Mouse (Mus musculus) embryonic facial prominence, embryonic 12.5 days (tissue): ENCODE measurements around the gene Syt6. TPM values are rescaled to one million over a fixed set of nuclear protein-coding genes. Genes with fewer than 3 reads are reported as not detected.
A peak's percentile ranks its signal among the peaks of the same experiment; 100 is the strongest.

Source experiments
- ATAC-seq: fragments of 200-750 bp; cut with Nextera tagmentation; 2 replicates; pipeline ENCODE4 v1.8.0; 2017; ENCODE audit not compliant: insufficient number of reproducible peaks, insufficient read depth, low FRiP score, low TSS enrichment
- H3K27ac ChIP-seq: fragments of 300-500 bp; sonication (generic); 2 replicates; pipeline ENCODE4 v1.5.1; 2016; ENCODE audit warnings: mild to moderate bottlenecking
- H3K27me3 ChIP-seq: fragments of 300-500 bp; sonication (generic); 2 replicates; pipeline ENCODE4 v1.6.1; 2016; ENCODE audit warnings: mild to moderate bottlenecking, moderate library complexity
- H3K36me3 ChIP-seq: fragments of 300-500 bp; sonication (generic); 2 replicates; pipeline ENCODE4 v1.6.1; 2016; ENCODE audit warnings: mild to moderate bottlenecking
- H3K4me1 ChIP-seq: fragments of 300-500 bp; sonication (generic); 2 replicates; pipeline ENCODE4 v1.6.1; 2016
- H3K4me2 ChIP-seq: fragments of 300-500 bp; sonication (generic); replicated peaks from 2 replicates; pipeline ENCODE4 v1.6.1; 2016; ENCODE audit warnings: mild to moderate bottlenecking, moderate library complexity
- H3K4me3 ChIP-seq: fragments of 300-500 bp; sonication (generic); 2 replicates; pipeline ENCODE4 v1.5.1; 2016; ENCODE audit warnings: mild to moderate bottlenecking
- H3K9ac ChIP-seq: fragments of 300-500 bp; sonication (generic); 2 replicates; pipeline ENCODE4 v1.6.1; 2016; ENCODE audit warnings: mild to moderate bottlenecking, moderate library complexity
- H3K9me3 ChIP-seq: fragments of 300-500 bp; sonication (generic); 2 replicates; pipeline ENCODE4 v1.6.1; 2016; ENCODE audit warnings: mild to moderate bottlenecking, moderate library complexity
- WGBS: fragments of 180-500 bp; shearing (Covaris S2); methylation state at CpG from one replicate; pipeline ENCODE4 v1.1.7; 2016; 5-methylcytosine and 5-hydroxymethylcytosine counted together
- polyA plus RNA-seq: library from polyadenylated mRNA; unstranded; fragments of >200 nt; fragmentation: Nextera tagmentation; extraction: Ambion mirVana; gene quantifications from 2 replicates; pipeline ENCODE4 v1.2.1, GENCODE M21; 2016

The Syt6 gene
- polyA plus RNA-seq, 1 experiment from 2014 or later = 2.3 TPM

- ATAC-seq = no peak
- 82% methylated on average over 2 of the region's 2 CpGs for WGBS
Measured at GRCm38 (mm10) chr3:103660012-103660411, 85.0 kb downstream of the Syt6 start.

GRCm38 (mm10) chr3:103661714-103662113, 86.7 kb downstream of the Syt6 start:
- H3K4me3 ChIP-seq = no peak overlapping the region
- WGBS = 93% methylated on average over 8 of the region's 8 CpGs
- no peaks in the 10 kb centered on the region for H3K4me1 ChIP-seq
- H3K27me3 ChIP-seq = no peaks in the 10 kb centered on the region
- ATAC-seq = no peak
- no peak overlapping the region for H3K27ac ChIP-seq
- no peaks in the 10 kb centered on the region for H3K9me3 ChIP-seq
- H3K36me3 ChIP-seq = no peaks in the 10 kb centered on the region
- no peak overlapping the region for H3K9ac ChIP-seq
- H3K4me2 ChIP-seq = no peak overlapping the region

More at GRCm38 (mm10) chr3:103660012-103660411, 85.0 kb downstream of the Syt6 start:
- Histone ChIP-seq H3K27me3 (no peaks in the 10 kb centered on the region), H3K36me3 (no peaks in the 10 kb centered on the region), H3K4me1 (no peaks in the 10 kb centered on the region), H3K4me3 (no peak overlapping the region), H3K4me2 (no peak overlapping the region), H3K9me3 (no peaks in the 10 kb centered on the region), H3K27ac (no peak overlapping the region), H3K9ac (no peak overlapping the region)

DNA sequence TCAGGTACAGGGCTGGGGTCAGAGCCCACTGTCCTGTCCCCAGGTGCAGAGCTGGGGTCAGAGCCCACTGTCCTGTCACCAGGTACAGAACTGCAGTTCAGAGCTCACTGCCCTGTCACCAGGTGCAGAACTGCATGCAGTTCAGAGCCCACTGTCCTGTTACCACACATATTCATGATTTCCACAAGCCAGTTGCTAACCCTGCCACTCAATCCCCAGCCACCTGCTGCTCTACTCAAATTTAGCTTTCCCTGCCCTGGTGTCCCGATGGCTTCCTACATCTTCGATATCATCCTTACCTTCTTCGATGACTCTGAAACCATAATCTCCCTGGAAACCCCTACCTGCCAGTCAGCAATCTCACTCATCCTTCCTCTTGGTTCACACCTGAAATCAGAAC, 88.4 kb downstream of the Syt6 start:
- Histone ChIP-seq H3K4me1 (no peaks in the 10 kb centered on the region), H3K27me3 (no peaks in the 10 kb centered on the region), H3K9ac (no peak overlapping the region), H3K27ac (no peak overlapping the region), H3K4me2 (no peak overlapping the region), H3K9me3 (no peaks in the 10 kb centered on the region), H3K4me3 (no peak overlapping the region), H3K36me3 (no peaks in the 10 kb centered on the region)
- ATAC-seq = no peak
- WGBS = 94% methylated on average over 3 of the region's 3 CpGs

- no peak for ATAC-seq
- Histone ChIP-seq H3K4me1 (no peaks in the 10 kb centered on the region), H3K9me3 (no peaks in the 10 kb centered on the region), H3K9ac (no peak overlapping the region), H3K4me2 (no peak overlapping the region), H3K27me3 (no peaks in the 10 kb centered on the region), H3K4me3 (no peak overlapping the region), H3K36me3 (no peaks in the 10 kb centered on the region), H3K27ac (no peak overlapping the region)
- 65% methylated on average over 4 of the region's 4 CpGs for WGBS
Measured at GRCm38 (mm10) chr3:103672113-103672512, 97.1 kb downstream of the Syt6 start.

DNA sequence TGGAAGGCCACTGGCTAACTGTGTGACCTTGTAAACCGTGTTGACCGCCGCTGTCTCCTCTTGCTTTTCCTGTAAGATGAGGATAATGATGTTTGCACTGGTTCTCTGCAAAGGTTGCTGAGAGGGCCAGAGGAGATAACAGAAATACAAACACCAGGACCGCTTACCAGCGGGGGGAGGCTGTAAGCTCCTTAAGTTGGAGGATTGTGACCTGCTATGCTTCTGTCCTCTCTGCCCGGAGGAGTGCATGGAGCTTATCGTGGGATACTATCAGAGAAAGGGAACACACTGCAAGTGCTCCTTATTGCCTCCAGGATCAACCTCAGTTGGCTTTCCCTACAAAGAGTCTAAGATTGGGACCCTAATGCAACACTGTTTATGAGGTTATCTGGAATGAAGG, 97.7 kb downstream of the Syt6 start:
- no peak overlapping the region for H3K4me3 ChIP-seq
- H3K9ac ChIP-seq = no peak overlapping the region
- WGBS = 52% methylated on average over 7 of the region's 7 CpGs
- H3K36me3 ChIP-seq = no peaks in the 10 kb centered on the region
- no peaks in the 10 kb centered on the region for H3K27me3 ChIP-seq
- no peak overlapping the region for H3K4me2 ChIP-seq
- no peaks in the 10 kb centered on the region for H3K4me1 ChIP-seq
- H3K9me3 ChIP-seq = no peaks in the 10 kb centered on the region
- no peak for ATAC-seq
- no peak overlapping the region for H3K27ac ChIP-seq

- Histone ChIP-seq H3K27ac (no peak overlapping the region), H3K9ac (no peak overlapping the region), H3K36me3 (no peaks in the 10 kb centered on the region), H3K4me3 (no peak overlapping the region), H3K9me3 (no peaks in the 10 kb centered on the region), H3K4me1 (peaks cover 7% of the 10 kb centered on the region), H3K4me2 (no peak overlapping the region), H3K27me3 (peaks cover 4% of the 10 kb centered on the region; the same call in 1 of the 2 replicates)
- WGBS = 16% methylated on average over 6 of the region's 6 CpGs
- ATAC-seq = no peak
Measured at GRCm38 (mm10) chr3:103678811-103679210, 103.8 kb downstream of the Syt6 start.

DNA sequence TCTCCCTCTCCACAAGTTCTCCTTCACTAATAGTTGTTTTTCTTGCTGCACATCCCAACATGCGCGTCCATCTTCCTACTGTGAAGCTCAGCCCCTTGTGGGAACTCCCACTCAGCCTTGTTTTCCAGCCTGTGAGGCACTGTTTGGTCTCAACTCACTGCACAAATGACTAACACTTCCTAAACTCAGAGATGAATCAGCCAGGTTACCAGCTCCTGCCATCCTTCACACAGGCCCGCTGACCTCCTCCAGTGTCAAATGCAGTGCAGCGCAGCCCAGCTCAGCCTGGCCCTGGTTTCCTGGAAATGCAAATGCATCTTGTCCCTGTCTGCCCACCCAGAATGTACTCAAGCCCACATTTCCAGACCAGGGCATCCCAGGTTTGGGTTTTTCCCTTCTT, 107.4 kb downstream of the Syt6 start:
- Histone ChIP-seq H3K36me3 (no peaks in the 10 kb centered on the region), H3K4me3 (no peak overlapping the region), H3K4me2 (no peak overlapping the region), H3K9ac (no peak overlapping the region), H3K9me3 (no peaks in the 10 kb centered on the region), H3K27ac (no peak overlapping the region), H3K4me1 (peaks cover 8% of the 10 kb centered on the region), H3K27me3 (peaks cover 6% of the 10 kb centered on the region; the same call in 1 of the 2 replicates)
- ATAC-seq = no peak
- WGBS = 49% methylated on average over 4 of the region's 4 CpGs

DNA sequence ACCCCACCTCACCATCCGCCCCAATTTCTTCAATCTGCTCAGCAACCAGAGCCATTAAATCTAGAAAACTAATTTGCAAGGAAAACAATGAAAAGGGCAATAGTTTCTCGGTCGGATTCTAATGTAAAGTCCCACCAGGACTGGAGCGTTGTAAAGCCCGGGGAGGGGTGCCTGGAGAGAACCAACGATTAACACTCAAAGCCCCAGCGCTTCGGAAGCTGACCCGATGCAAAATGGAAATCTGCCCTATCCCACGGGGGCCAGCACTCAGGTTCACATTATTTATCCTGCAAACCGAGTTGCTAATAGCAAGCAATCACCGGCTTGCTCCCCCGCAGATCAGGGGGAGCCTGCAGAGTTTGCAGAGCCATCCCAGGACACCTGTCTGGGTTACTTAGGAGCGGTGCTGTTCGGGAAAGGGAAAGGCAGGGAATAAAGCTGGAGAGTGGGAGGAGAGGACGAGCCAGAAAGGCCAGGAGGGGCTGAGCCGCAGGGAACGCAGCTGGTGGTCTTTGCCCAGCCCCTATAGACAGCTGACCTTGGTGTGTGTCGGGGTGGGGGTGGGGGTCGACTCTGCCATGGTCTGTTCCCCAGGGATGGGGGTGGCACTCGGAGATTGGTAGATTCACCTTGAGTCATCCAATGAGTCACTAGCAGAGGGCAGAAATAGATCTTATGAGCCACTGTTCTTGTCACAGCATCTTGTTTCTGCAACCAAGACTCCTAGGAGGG, 108.4 kb downstream of the Syt6 start:
- 5% methylated on average over 21 of the region's 21 CpGs for WGBS
- Histone ChIP-seq H3K36me3 (no peaks in the 10 kb centered on the region), H3K9ac (no peak overlapping the region), H3K27me3 (peaks cover 6% of the 10 kb centered on the region; the same call in 1 of the 2 replicates), H3K9me3 (no peaks in the 10 kb centered on the region), H3K27ac (no peak overlapping the region), H3K4me3 (no peak overlapping the region), H3K4me1 (peaks cover 8% of the 10 kb centered on the region), H3K4me2 (peak overlapping the region; percentile 27)
- ATAC-seq = no peak

DNA sequence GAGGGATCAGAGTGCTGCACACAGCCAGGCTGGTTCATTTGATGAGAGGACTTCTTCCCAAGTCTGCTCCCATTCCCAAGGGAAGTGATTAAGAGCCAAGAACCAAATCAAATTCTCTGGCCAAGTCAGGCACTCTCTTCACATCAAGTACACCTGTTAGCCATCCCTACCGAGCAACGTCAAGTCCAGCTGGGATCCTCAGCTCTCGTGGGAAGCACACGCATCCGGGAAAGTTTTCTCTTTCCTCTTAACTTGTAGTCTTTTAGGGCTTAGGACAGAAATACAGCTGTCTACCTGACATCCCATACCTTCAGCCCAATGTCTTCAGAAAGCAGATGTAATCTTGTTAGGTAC, 108.9 kb downstream of the Syt6 start:
- ATAC-seq = no peak
- H3K4me1 ChIP-seq = peaks cover 8% of the 10 kb centered on the region
- H3K4me3 ChIP-seq = no peak overlapping the region
- no peak overlapping the region for H3K27ac ChIP-seq
- no peak overlapping the region for H3K9ac ChIP-seq
- peaks cover 6% of the 10 kb centered on the region; the same call in 1 of the 2 replicates for H3K27me3 ChIP-seq
- H3K9me3 ChIP-seq = no peaks in the 10 kb centered on the region
- peak overlapping the region; percentile 27; the same call in 1 of the 2 replicates for H3K4me2 ChIP-seq
- 28% methylated on average over 5 of the region's 5 CpGs for WGBS
- H3K36me3 ChIP-seq = no peaks in the 10 kb centered on the region

GRCm38 (mm10) chr3:103689043-103689442, 114.0 kb downstream of the Syt6 start:
- no peak overlapping the region for H3K27ac ChIP-seq
- peaks cover under 1% of the 10 kb centered on the region; the same call in 1 of the 2 replicates for H3K27me3 ChIP-seq
- WGBS = 55% methylated on average over 1 of the region's 1 CpGs
- H3K4me1 ChIP-seq = no peaks in the 10 kb centered on the region
- H3K36me3 ChIP-seq = no peaks in the 10 kb centered on the region
- no peak overlapping the region for H3K9ac ChIP-seq
- H3K9me3 ChIP-seq = no peaks in the 10 kb centered on the region
- no peak overlapping the region for H3K4me3 ChIP-seq
- ATAC-seq = no peak
- no peak overlapping the region for H3K4me2 ChIP-seq

GRCm38 (mm10) chr3:103690506-103690905, 115.5 kb downstream of the Syt6 start:
- no peak for ATAC-seq
- Histone ChIP-seq H3K9me3 (no peaks in the 10 kb centered on the region), H3K27me3 (no peaks in the 10 kb centered on the region), H3K4me1 (no peaks in the 10 kb centered on the region), H3K4me3 (no peak overlapping the region), H3K4me2 (no peak overlapping the region), H3K36me3 (no peaks in the 10 kb centered on the region), H3K27ac (no peak overlapping the region), H3K9ac (no peak overlapping the region)
- 86% methylated on average over 3 of the region's 3 CpGs for WGBS
